Mouse (Mus musculus): ENCODE results near the gene Cfap65. TPM values are rescaled to one million over a fixed set of nuclear protein-coding genes. Genes with fewer than 3 reads are reported as not detected.

Gene Cfap65
- polyA plus RNA-seq (2015; fragmentation: Nextera tagmentation; extraction: Ambion mirVana): not detected in 2 replicates

DNA sequence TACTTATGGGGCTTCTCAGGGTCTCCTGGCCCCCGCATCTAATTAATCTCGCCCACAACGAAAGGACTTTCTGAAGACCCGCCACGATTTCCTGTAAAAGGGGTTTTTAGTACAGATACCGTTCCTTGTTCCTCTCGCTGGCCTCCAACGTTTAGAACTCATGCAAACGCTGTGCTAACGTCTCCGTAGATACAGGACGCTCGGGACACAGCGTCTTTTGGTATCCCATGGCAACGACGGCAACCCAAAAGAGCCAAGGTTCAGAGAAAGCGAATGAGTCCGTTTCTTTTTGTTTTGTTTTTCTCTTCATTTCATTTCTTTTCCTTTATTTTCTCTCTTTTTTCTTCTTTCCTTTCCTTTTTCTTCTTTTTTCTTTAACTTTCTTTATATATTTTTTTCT is at the start of gene Cfap65:
TSS of gene Cfap65 (minus strand) at position 198 of the 400 bp plus-strand sequence.

DNA sequence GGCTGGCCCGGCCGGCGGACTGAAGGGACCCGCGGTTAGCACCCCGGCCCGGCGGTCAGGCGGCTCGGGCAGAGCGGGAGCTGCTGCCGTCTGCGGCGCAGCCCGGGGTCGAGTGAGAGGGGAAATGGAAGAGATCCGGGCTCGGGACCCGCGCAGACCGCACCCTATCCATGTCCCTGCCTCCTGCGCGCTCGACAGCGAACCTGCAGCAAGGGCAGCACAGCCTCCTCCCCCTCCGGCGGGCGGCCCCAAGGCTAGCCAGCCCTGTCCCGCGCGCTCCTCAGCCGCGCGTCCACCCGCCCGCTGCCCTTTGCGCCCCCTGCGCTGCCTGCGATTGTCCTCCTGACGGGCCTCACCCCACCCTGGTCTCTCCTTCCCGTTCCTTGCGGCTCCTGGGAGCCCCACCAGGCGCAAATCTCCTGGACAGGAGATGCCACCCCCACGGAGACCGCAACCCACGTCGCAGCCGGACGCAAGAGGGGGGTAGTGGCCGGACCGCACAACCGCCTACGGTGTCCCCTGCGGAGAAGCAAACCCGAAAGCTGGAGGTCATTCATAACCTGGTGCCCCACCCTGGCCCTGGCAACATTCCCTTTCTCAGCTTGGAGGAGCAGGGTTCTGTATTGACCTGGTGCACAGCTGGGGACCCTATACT is 16.3 kb upstream of the Cfap65 start, which contains the start of gene Ihh:
TSS of gene Ihh (minus strand) at position 117 of the 655 bp plus-strand sequence.

DNA sequence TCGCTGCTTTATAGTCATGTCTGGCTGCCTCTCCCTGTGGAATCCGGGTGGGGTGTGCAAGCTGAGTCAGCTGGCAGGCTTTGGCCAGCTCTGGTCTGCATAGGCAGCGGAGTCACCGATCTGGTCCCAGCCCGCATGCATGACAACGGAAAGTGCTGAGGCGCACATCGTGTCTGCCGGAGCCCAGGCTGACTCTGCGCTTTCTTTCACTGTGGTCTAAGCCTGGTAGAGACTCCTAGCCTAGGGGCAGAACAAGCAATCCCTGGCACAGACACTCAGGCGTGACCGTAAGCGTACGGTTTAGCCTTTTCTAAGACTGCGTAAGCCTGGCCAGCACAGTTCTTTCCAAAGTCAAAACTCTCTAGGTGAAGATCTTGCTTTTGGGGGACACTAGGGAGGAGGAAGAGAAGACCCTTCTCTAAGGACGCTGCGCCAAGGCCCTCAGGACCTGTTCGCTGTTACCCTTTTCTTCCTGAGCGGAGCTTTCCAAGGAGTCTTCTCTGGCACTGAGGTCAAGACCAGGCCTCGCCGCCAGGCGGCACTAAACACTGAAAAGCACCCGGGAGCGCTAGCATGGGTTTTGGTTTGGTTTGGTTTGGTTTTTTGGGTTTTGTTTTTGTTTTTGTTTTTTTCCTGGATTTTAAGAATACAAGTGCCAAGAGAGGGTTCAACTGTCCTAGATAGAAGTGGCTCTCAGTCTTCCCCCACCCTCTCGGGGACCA is 42.1 kb downstream of the Cfap65 start, which contains the start of gene Cryba2:
TSS of gene Cryba2 (minus strand) at position 10 of the 722 bp plus-strand sequence.

DNA sequence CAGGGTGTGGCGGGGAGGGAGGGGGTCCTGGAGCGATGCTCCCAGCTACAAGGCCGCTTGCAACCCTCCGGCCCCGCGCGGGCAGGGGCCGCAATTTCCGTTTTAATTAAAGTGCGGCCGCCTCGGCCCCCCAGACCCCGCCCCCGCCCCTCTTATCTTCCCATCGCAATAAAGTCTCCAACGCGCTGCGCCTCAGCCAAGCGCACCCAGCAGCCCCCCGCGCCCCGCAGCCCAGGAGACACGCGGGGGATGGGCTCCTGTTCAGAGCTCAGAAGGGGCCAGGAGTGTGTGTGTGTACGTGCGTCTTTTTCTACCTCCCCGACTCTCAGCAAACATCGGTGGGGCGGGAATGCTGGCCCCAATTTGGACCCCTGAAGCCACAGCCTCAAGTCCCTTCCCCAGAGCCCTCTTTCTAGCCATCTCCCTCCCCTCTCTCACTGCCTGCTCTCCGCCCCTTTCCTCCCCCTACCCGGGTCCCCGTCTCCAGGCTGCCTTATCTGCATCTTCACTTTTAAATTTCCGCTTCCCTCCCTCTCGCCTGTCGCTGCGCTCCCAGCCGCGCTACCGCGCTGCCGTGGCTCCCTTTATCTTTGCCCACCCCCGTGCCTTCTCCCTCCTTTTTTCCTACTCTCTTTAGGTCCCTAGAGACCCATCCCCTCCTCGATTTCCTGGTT is 49.9 kb downstream of the Cfap65 start, which contains the start of gene Fev:
TSS of gene Fev (minus strand) at position 51 of the 674 bp plus-strand sequence.

DNA sequence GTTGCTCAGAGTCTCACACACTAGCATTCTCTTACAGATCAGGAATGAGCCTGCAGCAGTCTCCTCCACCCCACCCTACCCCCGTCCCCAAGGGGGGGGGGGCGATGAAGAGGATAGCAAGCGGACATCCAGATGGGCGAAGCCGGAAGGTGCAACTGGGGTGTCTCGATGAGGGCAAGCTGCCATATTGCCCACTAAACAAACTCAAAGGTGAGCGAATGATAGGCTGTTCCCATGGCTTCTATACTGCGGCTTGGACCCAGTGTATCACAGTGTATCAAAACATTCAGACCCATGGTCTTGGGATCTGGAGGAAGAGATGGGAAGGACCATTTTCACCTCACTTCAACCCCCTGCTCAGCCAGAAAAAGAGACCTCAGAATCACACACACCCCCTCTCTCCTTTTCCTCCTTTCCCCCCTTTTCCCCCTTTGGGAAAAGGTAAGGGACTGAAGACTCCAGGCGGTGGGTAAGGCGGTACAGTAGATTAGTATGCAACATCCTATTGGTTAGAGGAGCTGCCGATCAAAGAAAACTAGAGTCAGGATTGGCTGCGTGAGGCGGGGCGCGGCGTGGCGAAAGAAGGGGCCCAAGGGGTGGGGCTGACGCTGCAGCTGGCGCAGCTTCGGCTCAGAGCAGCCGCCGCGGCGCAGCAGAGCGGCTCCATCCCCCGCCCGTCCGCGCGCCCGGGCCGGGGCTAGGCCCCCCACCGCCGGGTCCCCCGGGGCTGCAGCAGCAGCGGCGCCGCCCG is 80.9 kb downstream of the Cfap65 start, which contains the start of gene Cdk5r2:
TSS of gene Cdk5r2 (plus strand) at position 629 of the 751 bp plus-strand sequence.

MicroRNA genes within 50 kb of the gene (microRNA counts, 519-probe panel; counts per million panel counts)
- microRNA mmu-miR-375: 296 counts per million, percentile 58 among the panel's probes with 10 or more counts

Small RNA genes lying within 50 kb of the gene (microRNA-seq; reads per million reads assigned to microRNA genes)
- gene Mir375: 20.2 to 22.7 reads per million in 2 experiments

Other genes starting within 250 kb of the Cfap65 start
- gene Cyp27a1, start 222.0 kb downstream of the Cfap65 start, polyA plus RNA-seq (2015; fragmentation: Nextera tagmentation; extraction: Ambion mirVana): 13.5 and 16.0 TPM in 2 replicates
- gene Prkag3, start 186.4 kb downstream of the Cfap65 start, polyA plus RNA-seq (2015; fragmentation: Nextera tagmentation; extraction: Ambion mirVana): 17.7 and 18.8 TPM in 2 replicates
- 1.1 and 2.8 TPM in 2 replicates for gene Wnt6, start 163.7 kb downstream of the Cfap65 start, polyA plus RNA-seq (2015; fragmentation: Nextera tagmentation; extraction: Ambion mirVana)
- gene Wnt10a, start 144.1 kb downstream of the Cfap65 start, polyA plus RNA-seq (2015; fragmentation: Nextera tagmentation; extraction: Ambion mirVana): 0.09 and 0.33 TPM in 2 replicates
- not detected in 2 replicates for gene Cdk5r2, start 80.7 kb downstream of the Cfap65 start, polyA plus RNA-seq (2015; fragmentation: Nextera tagmentation; extraction: Ambion mirVana)
- not detected in 2 replicates for gene Fev, start 50.2 kb downstream of the Cfap65 start, polyA plus RNA-seq (2015; fragmentation: Nextera tagmentation; extraction: Ambion mirVana)
- not detected in 2 replicates for gene Cryba2, start 42.5 kb downstream of the Cfap65 start, polyA plus RNA-seq (2015; fragmentation: Nextera tagmentation; extraction: Ambion mirVana)
- 0.32 TPM in 1 of 2 replicates, not detected in the other for gene Ihh, start 16.1 kb upstream of the Cfap65 start, polyA plus RNA-seq (2015; fragmentation: Nextera tagmentation; extraction: Ambion mirVana)
- gene Nhej1, start 189.6 kb upstream of the Cfap65 start, polyA plus RNA-seq (2015; fragmentation: Nextera tagmentation; extraction: Ambion mirVana): 7.6 and 9.8 TPM in 2 replicates
- gene Slc23a3, start 198.3 kb upstream of the Cfap65 start, polyA plus RNA-seq (2015; fragmentation: Nextera tagmentation; extraction: Ambion mirVana): 0.09 and 0.15 TPM in 2 replicates
- 30.1 and 31.4 TPM in 2 replicates for gene Cnppd1, start 207.1 kb upstream of the Cfap65 start, polyA plus RNA-seq (2015; fragmentation: Nextera tagmentation; extraction: Ambion mirVana)
- gene Retreg2, start 207.2 kb upstream of the Cfap65 start, polyA plus RNA-seq (2015; fragmentation: Nextera tagmentation; extraction: Ambion mirVana): 20.3 and 22.1 TPM in 2 replicates
- gene Zfand2b, start 233.0 kb upstream of the Cfap65 start, polyA plus RNA-seq (2015; fragmentation: Nextera tagmentation; extraction: Ambion mirVana): 23.6 and 26.7 TPM in 2 replicates
- gene Abcb6, start 244.8 kb upstream of the Cfap65 start, polyA plus RNA-seq (2015; fragmentation: Nextera tagmentation; extraction: Ambion mirVana): 38.0 and 41.5 TPM in 2 replicates

Measured in skeletal muscle tissue, postnatal 0 days (tissue).